Mouse (Mus musculus) embryonic fibroblast, embryonic 13.5 days (primary cell): ENCODE results near the gene Gm26620.

Source experiments
- CTCF ChIP-seq: IDR thresholded peaks from 2 replicates; pipeline ENCODE4 v1.5.1; 2011; ENCODE audit warnings: mild to moderate bottlenecking, control low read depth, low read length, moderate library complexity, borderline replicate concordance; ENCODE audit not compliant: insufficient read depth
- POLR2A ChIP-seq: IDR thresholded peaks from 2 replicates; pipeline ENCODE4 v1.6.1; 2011; ENCODE audit warnings: low read depth, mild to moderate bottlenecking, control low read depth, low read length, moderate library complexity

- TF ChIP-seq POLR2A (no peak), CTCF (no peak)
Measured at GRCm38 (mm10) chr1:170898413-170899075, 13.7 kb downstream of the Gm26620 start.
